Mouse (Mus musculus) forebrain, embryonic 13.5 days (tissue): ENCODE results near the gene Plpp2. TPM values are rescaled to one million over a fixed set of nuclear protein-coding genes. Genes with fewer than 3 reads are reported as not detected.

Source experiments
- ATAC-seq: fragments of 200-750 bp; cut with Nextera tagmentation; 2 replicates; pipeline ENCODE4 v1.8.0; 2017
- H3K27ac ChIP-seq: fragments of 300-500 bp; sonication (generic); 2 replicates; pipeline ENCODE4 v1.5.1; 2015; ENCODE audit warnings: inconsistent platforms, mild to moderate bottlenecking, moderate library complexity
- H3K27me3 ChIP-seq: fragments of 300-500 bp; sonication (generic); 2 replicates; pipeline ENCODE4 v1.6.1; 2015; ENCODE audit warnings: mild to moderate bottlenecking, inconsistent platforms
- H3K36me3 ChIP-seq: fragments of 300-500 bp; sonication (generic); 2 replicates; pipeline ENCODE4 v1.6.1; 2015; ENCODE audit warnings: mild to moderate bottlenecking, inconsistent platforms; ENCODE audit not compliant: poor library complexity, severe bottlenecking
- H3K4me1 ChIP-seq: fragments of 300-500 bp; sonication (generic); 2 replicates; pipeline ENCODE4 v1.6.1; 2015; ENCODE audit warnings: inconsistent platforms
- H3K4me2 ChIP-seq: fragments of 300-500 bp; sonication (generic); 2 replicates; pipeline ENCODE4 v1.6.1; 2015; ENCODE audit warnings: inconsistent platforms, mild to moderate bottlenecking, moderate library complexity
- H3K4me3 ChIP-seq: fragments of 300-500 bp; sonication (generic); 2 replicates; pipeline ENCODE4 v1.5.1; 2015; ENCODE audit warnings: mild to moderate bottlenecking, inconsistent platforms
- H3K9ac ChIP-seq: fragments of 300-500 bp; sonication (generic); 2 replicates; pipeline ENCODE4 v1.6.1; 2015; ENCODE audit warnings: mild to moderate bottlenecking, inconsistent platforms
- H3K9me3 ChIP-seq: fragments of 300-500 bp; sonication (generic); replicated peaks from 2 replicates; pipeline ENCODE4 v1.6.1; 2016; ENCODE audit warnings: inconsistent platforms
- WGBS: fragments of 180-500 bp; shearing (Covaris S2); methylation state at CpG from one replicate; pipeline ENCODE4 v1.1.7; 2015; 5-methylcytosine and 5-hydroxymethylcytosine counted together
- polyA plus RNA-seq: library from polyadenylated mRNA; unstranded; fragments of >200 nt; fragmentation: Nextera tagmentation; extraction: Ambion mirVana; gene quantifications from 2 replicates; pipeline ENCODE4 v1.2.1, GENCODE M21; 2015

Gene Plpp2
- polyA plus RNA-seq, 1 experiment from 2014 or later: 7.0 TPM

DNA sequence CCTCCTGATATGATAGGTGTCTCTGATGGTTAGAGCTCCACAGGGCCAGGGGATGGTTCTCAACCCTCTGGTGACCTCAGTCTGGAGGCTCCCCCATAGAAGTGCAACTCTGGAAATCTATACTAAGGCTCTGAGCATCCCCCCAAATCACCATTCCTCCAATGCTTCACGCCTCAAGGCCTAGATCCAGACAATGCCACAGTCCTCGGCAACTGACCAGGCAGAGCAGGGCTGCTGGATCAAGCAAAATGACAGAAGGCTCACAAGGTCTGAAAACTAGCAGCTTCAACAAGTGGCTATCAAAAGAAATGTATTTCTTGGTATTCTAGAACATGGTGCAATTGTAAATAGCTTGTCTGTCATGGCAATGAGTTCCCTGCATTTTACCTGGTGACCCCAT lies 4.2 kb upstream of the Plpp2 start:
- H3K9ac ChIP-seq: no peak overlapping the region
- WGBS: 81% methylated on average over 2 of the region's 2 CpGs
- peaks cover 5% of the 10 kb centered on the region; the same call in 1 of the 2 replicates for H3K27me3 ChIP-seq
- no peak for ATAC-seq
- H3K4me3 ChIP-seq: no peak overlapping the region
- no peaks in the 10 kb centered on the region for H3K9me3 ChIP-seq
- peaks cover 56% of the 10 kb centered on the region for H3K36me3 ChIP-seq
- no peak overlapping the region for H3K27ac ChIP-seq
- no peak overlapping the region for H3K4me2 ChIP-seq
- peaks cover 13% of the 10 kb centered on the region for H3K4me1 ChIP-seq

DNA sequence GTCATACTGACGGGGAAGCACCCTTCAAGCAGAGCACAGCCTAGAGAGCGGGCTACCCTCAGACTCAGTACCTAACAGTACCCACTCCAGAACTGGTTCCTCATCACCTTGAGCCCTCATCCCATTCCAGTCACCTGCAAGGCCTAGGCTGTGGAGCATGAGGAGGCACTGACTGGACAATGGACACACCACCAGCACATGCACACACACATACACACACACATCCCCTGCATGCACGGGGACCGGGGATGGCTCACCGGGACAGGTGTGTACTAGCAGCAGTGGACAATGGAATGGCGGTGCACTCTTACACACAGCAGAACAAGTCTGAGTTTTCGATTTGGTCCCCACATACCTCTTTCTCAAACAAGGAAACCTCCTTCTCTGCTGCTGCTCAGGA lies 3.7 kb upstream of the Plpp2 start:
- H3K9me3 ChIP-seq: no peaks in the 10 kb centered on the region
- no peak overlapping the region for H3K9ac ChIP-seq
- H3K4me1 ChIP-seq: peaks cover 17% of the 10 kb centered on the region
- H3K4me3 ChIP-seq: no peak overlapping the region
- no peak for ATAC-seq
- 90% methylated on average over 7 of the region's 7 CpGs for WGBS
- no peak overlapping the region for H3K27ac ChIP-seq
- peaks cover 5% of the 10 kb centered on the region; the same call in 1 of the 2 replicates for H3K27me3 ChIP-seq
- no peak overlapping the region for H3K4me2 ChIP-seq
- peaks cover 51% of the 10 kb centered on the region for H3K36me3 ChIP-seq

DNA sequence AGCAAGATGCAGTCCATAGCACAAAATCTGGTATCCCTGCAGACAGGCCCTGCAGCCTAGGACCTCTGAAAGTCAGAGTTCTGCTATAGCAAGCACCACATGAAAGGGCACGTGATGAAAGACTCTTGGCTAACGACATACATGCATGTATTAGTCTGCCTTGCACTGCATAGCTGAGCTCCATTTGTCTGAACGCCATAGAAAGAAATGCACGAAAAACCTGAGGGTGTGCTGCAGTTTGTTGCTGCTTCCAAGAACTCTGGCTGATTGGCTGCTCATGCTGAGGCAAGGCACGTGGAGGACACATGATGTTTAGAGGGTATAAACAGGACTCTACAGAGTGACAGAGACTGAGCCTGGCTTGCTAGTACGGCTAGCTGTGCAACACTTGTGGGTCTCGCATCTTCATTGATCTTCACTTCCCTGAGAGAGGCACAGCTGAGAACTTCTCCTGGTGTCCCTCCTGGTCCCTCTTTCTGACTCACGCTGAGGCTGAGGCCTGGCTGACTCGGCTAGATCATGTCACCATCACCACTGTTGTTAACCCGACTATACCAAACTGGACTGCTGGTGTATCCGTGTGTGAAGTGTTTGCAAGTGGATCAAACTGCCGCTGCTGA lies 3.0 kb upstream of the Plpp2 start:
- Histone ChIP-seq H3K4me1 (peaks cover 17% of the 10 kb centered on the region), H3K27ac (no peak overlapping the region), H3K36me3 (peaks cover 44% of the 10 kb centered on the region), H3K9ac (no peak overlapping the region), H3K4me2 (no peak overlapping the region), H3K4me3 (no peak overlapping the region), H3K27me3 (peaks cover 5% of the 10 kb centered on the region; the same call in 1 of the 2 replicates), H3K9me3 (no peaks in the 10 kb centered on the region)
- WGBS: 74% methylated on average over 12 of the region's 12 CpGs
- ATAC-seq: no peak

DNA sequence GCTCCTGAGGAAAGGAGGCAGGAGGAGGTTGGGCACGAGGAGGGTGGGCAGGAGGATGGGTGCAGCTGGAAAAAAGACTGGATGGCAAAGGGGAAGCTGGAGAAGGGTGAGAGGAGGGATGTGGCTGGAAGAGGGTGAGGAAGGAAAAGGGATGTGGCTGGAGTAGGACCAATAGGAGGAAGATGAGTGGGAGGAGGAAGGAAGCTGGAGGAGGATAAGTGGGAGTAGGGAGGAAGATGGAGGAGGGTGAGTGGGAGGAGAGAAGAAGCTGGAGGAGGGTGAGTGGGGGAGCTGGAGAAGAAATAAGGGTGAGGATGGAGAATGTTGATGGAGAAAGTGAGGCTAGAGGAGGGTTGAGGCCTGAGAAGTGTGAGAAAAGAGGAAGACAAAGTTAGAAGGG lies 1.8 kb upstream of the Plpp2 start:
- ATAC-seq: no peak
- WGBS: 72% methylated on average over 1 of the region's 1 CpGs
- H3K4me3 ChIP-seq: no peak overlapping the region
- peaks cover 17% of the 10 kb centered on the region for H3K4me1 ChIP-seq
- no peaks in the 10 kb centered on the region for H3K9me3 ChIP-seq
- H3K27me3 ChIP-seq: peaks cover 5% of the 10 kb centered on the region; the same call in 1 of the 2 replicates
- no peak overlapping the region for H3K9ac ChIP-seq
- peaks cover 32% of the 10 kb centered on the region for H3K36me3 ChIP-seq
- H3K27ac ChIP-seq: no peak overlapping the region
- no peak overlapping the region for H3K4me2 ChIP-seq

DNA sequence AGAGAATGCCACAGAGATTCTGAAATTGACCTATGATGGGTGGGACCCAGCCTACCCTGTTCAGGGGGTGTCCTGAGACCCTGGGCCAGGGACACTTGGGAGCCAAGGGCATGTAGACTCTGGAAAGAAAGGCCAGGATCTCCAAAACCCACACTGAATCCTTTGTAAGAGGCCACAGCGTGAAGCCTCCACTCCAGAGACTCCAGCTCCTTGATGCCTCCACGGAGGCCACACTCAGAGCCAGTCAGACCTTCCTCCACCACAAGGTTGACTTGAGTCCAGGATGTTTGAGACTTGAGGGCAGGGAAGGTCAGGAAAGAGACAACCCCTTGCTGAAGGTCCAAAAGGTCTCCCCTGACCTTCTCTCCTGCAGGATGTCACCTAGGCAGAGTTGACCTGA lies 830 bp upstream of the Plpp2 start:
- no peaks in the 10 kb centered on the region for H3K9me3 ChIP-seq
- peaks cover 22% of the 10 kb centered on the region for H3K36me3 ChIP-seq
- H3K27me3 ChIP-seq: peaks cover 5% of the 10 kb centered on the region; the same call in 1 of the 2 replicates
- H3K27ac ChIP-seq: no peak overlapping the region
- H3K9ac ChIP-seq: no peak overlapping the region
- ATAC-seq: no peak
- H3K4me3 ChIP-seq: no peak overlapping the region
- H3K4me2 ChIP-seq: peak overlapping the region; percentile 94; the same call in 1 of the 2 replicates
- H3K4me1 ChIP-seq: peaks cover 17% of the 10 kb centered on the region
- 89% methylated on average over 2 of the region's 2 CpGs for WGBS

DNA sequence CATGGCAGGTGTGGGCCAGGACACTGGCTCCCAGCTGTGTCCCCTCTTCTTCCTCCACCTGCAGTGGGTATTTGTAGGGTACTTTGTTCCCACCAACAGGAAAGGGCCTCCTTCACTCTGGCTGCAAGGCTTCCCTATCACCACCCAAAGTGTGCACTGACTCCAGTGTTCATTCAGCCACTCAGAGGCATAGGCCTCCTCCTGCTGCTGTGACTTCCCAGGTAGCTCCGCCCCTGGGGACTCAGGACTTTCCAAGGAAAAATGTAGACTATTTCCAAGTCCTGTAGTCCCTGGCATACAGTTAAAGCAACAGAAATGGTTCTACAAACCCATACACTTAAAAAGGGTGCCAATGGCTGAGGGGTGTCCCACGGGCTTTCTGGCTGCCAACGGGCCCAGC lies 918 bp downstream of the Plpp2 start:
- peak overlapping the region; percentile 94 for H3K4me2 ChIP-seq
- H3K9ac ChIP-seq: peak overlapping the region; percentile 65
- H3K4me3 ChIP-seq: peak overlapping the region; percentile 56
- H3K9me3 ChIP-seq: no peaks in the 10 kb centered on the region
- 22% methylated on average over 3 of the region's 3 CpGs for WGBS
- ATAC-seq: peak; percentile 14; the same call in 1 of the 2 replicates
- peaks cover 5% of the 10 kb centered on the region; the same call in 1 of the 2 replicates for H3K36me3 ChIP-seq
- peaks cover 5% of the 10 kb centered on the region; the same call in 1 of the 2 replicates for H3K27me3 ChIP-seq
- H3K4me1 ChIP-seq: peaks cover 17% of the 10 kb centered on the region
- H3K27ac ChIP-seq: no peak overlapping the region

DNA sequence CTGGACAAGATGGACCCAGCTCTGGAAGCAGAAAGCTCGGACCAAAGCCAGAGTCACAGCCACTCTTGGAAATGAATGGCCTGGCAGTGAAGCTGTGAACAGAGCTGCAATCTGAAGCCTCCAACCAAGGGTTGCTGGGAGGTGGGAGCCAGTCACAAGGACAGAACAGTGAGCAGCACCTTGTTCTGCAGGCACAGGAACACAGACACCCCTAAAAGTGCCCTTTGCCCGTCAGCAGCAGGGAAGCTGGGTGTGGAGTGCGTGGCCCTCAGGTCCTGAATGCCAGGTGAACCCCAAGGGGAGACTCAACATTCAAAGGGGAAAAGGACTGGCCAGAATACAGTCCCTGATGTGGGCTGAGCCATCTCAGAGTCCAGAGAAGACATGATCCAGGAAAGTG lies 2.0 kb downstream of the Plpp2 start:
- H3K27ac ChIP-seq: no peak overlapping the region
- H3K9me3 ChIP-seq: no peaks in the 10 kb centered on the region
- no peak for ATAC-seq
- peaks cover 17% of the 10 kb centered on the region for H3K4me1 ChIP-seq
- peaks cover 6% of the 10 kb centered on the region; the same call in 1 of the 2 replicates for H3K36me3 ChIP-seq
- peaks cover 5% of the 10 kb centered on the region; the same call in 1 of the 2 replicates for H3K27me3 ChIP-seq
- 91% methylated on average over 3 of the region's 3 CpGs for WGBS
- H3K4me2 ChIP-seq: no peak overlapping the region
- no peak overlapping the region for H3K4me3 ChIP-seq
- H3K9ac ChIP-seq: no peak overlapping the region

DNA sequence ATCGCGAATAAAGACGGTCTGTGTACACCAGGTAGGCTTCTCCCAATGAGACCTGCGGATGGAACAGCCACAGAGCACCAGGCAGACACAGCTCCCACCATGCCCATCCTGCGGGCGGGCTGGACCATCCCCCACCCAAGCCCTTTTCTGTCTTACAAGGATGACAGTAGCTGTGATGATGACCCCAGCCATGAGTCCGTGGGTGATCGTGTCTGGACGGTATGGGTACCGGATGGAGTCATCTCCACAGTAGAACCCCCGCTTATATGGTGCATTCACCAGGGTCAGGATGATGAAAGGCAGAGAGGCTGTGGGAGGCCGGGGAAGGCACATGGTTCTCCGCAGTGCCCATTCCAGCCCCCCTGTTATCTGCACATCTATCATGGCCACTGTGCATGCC lies 2.9 kb downstream of the Plpp2 start:
- 95% methylated on average over 13 of the region's 13 CpGs for WGBS
- Histone ChIP-seq H3K9me3 (no peaks in the 10 kb centered on the region), H3K4me1 (peaks cover 17% of the 10 kb centered on the region)

DNA sequence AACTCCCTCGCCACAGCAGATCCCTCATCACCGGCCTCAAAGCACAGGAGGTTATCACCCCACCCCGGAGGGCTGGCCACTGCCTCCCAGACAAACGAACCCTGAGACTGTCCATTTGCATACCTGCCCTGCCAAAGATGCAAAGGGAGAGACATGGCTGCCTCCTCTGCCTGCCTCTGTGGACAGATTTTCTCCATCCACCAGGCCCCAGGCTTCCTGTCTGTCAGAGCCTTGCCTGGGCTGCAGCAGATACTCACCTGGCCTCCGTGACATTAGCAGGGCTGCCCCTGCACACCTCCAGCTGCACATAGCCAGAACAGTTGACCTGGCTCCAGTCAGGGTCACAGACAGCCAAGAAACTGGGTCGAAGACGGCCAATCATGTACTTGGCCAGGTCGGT lies 3.4 kb downstream of the Plpp2 start:
- H3K27me3 ChIP-seq: peaks cover 5% of the 10 kb centered on the region; the same call in 1 of the 2 replicates
- peaks cover 17% of the 10 kb centered on the region for H3K4me1 ChIP-seq
- H3K4me2 ChIP-seq: no peak overlapping the region
- H3K27ac ChIP-seq: no peak overlapping the region
- H3K36me3 ChIP-seq: peaks cover 6% of the 10 kb centered on the region
- no peak overlapping the region for H3K4me3 ChIP-seq
- 75% methylated on average over 8 of the region's 8 CpGs for WGBS
- ATAC-seq: no peak
- no peaks in the 10 kb centered on the region for H3K9me3 ChIP-seq
- H3K9ac ChIP-seq: no peak overlapping the region

More for the DNA sequence above, 2.9 kb downstream of the Plpp2 start:
- Histone ChIP-seq H3K4me3 (no peak overlapping the region), H3K27me3 (peaks cover 5% of the 10 kb centered on the region; the same call in 1 of the 2 replicates), H3K36me3 (peaks cover 6% of the 10 kb centered on the region), H3K9ac (no peak overlapping the region), H3K27ac (no peak overlapping the region), H3K4me2 (no peak overlapping the region)
- ATAC-seq: no peak

DNA sequence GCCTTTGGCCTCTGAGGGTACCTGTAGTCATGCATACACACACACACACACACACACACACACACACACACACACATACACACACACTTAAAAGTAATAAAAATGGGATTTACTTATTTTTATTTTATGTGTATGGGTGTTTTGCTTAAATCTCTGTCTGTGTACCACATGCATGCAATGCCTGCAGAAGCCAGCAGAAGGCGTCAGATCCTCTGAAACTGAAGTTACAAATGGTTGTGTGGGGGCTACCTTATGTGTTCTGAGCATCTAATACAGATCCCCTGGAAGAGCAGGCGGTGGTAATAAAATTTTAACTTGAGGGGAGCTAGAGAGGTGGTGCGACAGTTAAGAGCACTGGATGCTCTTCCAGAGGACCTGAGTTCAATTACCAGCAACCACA lies 5.5 kb downstream of the Plpp2 start:
- no peak for ATAC-seq

DNA sequence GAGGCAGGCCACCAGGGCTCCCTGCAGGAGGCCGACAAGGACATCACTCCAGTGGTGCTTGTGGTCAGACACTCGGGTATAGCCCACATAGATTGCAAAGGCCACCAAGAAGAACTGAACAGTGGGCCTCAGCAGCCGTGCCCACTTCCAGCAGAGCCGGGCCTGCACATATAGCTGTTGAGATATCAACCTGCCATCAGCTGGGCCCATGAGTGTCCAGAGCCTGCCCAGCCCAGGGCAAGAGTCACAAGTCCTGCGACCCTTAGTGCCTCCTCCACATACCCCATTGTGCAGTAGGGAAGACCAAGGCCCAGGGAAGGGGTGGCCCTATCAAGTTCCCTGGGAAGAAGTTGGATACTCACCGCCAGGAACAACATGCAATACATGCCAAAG lies 6.1 kb downstream of the Plpp2 start:
- WGBS: 91% methylated on average over 6 of the region's 6 CpGs
- H3K27ac ChIP-seq: no peak overlapping the region
- no peaks in the 10 kb centered on the region for H3K27me3 ChIP-seq
- no peaks in the 10 kb centered on the region for H3K9me3 ChIP-seq
- no peak overlapping the region for H3K9ac ChIP-seq
- H3K36me3 ChIP-seq: peaks cover 6% of the 10 kb centered on the region
- no peak for ATAC-seq
- no peak overlapping the region for H3K4me3 ChIP-seq
- H3K4me1 ChIP-seq: peaks cover 1% of the 10 kb centered on the region; the same call in 1 of the 2 replicates
- no peak overlapping the region for H3K4me2 ChIP-seq

More for the DNA sequence above, 5.5 kb downstream of the Plpp2 start:
- peaks cover 8% of the 10 kb centered on the region for H3K4me1 ChIP-seq
- no peak overlapping the region for H3K27ac ChIP-seq
- WGBS: 83% methylated on average over 3 of the region's 3 CpGs
- H3K4me3 ChIP-seq: no peak overlapping the region
- no peak overlapping the region for H3K4me2 ChIP-seq
- no peaks in the 10 kb centered on the region for H3K27me3 ChIP-seq
- H3K36me3 ChIP-seq: peaks cover 6% of the 10 kb centered on the region
- no peaks in the 10 kb centered on the region for H3K9me3 ChIP-seq
- H3K9ac ChIP-seq: no peak overlapping the region

DNA sequence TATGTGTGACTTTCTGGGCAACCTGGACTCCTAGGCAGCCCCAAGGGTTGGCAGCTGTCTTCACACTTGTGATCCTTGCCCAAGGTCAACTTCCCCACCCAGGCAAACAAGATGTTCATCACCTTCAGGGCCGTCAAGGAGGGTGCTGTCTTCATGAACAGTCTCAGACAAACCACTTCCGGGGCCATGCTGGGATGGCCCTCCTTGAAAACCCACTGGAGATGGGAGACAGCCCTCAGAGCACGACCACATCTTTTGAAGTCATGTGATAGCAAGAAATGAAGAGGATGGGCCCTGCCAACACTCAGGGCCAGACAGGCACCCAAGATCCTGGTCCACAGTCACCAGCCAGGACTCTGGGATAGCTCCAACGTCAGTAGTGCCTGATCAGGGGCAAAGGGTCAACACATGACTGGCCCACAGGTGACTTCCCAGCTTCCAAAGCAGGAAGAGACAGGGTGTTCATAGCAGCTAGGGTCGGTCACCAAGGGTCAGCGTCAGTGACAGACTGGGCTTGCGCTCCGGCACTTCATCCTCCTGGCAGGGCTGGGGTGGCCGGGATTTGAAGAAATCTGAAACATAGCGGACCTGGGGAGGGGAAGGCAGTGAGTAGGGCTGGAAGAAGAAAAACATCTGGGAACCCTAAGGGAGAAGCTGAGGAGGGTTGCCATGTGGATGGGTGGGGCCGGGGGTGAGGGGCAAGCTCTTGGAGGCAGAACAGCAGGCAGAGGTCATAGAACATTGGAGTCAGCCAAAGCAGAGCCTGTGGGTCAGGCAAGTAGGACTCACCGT lies 6.7 kb downstream of the Plpp2 start:
- Histone ChIP-seq H3K9me3 (no peaks in the 10 kb centered on the region), H3K4me2 (no peak overlapping the region), H3K4me3 (no peak overlapping the region), H3K36me3 (peaks cover 6% of the 10 kb centered on the region), H3K27ac (no peak overlapping the region), H3K27me3 (no peaks in the 10 kb centered on the region), H3K9ac (no peak overlapping the region), H3K4me1 (no peaks in the 10 kb centered on the region)
- ATAC-seq: no peak
- 91% methylated on average over 12 of the region's 12 CpGs for WGBS
